Mouse (Mus musculus) embryonic fibroblast, embryonic 13.5 days (primary cell): ENCODE results near the gene Cstf3. TPM values are rescaled to one million over a fixed set of nuclear protein-coding genes. Genes with fewer than 3 reads are reported as not detected.

Experiments used
- H3K27ac ChIP-seq: 2 replicates; pipeline ENCODE4 v1.5.1; 2012; ENCODE audit warnings: low read length, control low read depth, inconsistent platforms; ENCODE audit not compliant: insufficient read depth
- H3K4me1 ChIP-seq: 2 replicates; pipeline ENCODE4 v1.6.1; 2011; ENCODE audit warnings: low read length; ENCODE audit not compliant: control insufficient read depth, insufficient read depth
- H3K4me3 ChIP-seq: 2 replicates; pipeline ENCODE4 v1.5.1; 2011; ENCODE audit warnings: mild to moderate bottlenecking, control low read depth, low read length; ENCODE audit not compliant: insufficient read depth
- CTCF ChIP-seq: IDR thresholded peaks from 2 replicates; pipeline ENCODE4 v1.5.1; 2011; ENCODE audit warnings: mild to moderate bottlenecking, control low read depth, low read length, moderate library complexity, borderline replicate concordance; ENCODE audit not compliant: insufficient read depth
- POLR2A ChIP-seq: IDR thresholded peaks from 2 replicates; pipeline ENCODE4 v1.6.1; 2011; ENCODE audit warnings: low read depth, mild to moderate bottlenecking, control low read depth, low read length, moderate library complexity
- polyA plus RNA-seq: library from polyadenylated mRNA; stranded (reverse); fragments of >200 nt; gene quantifications from 2 replicates; pipeline ENCODE4 v1.2.4, GENCODE M21; 2011; ENCODE audit warnings: low read depth; ENCODE audit not compliant: missing spikeins, insufficient read length

Gene Cstf3
- polyA plus RNA-seq, 1 experiment: 51.1 TPM

GRCm38 (mm10) chr2:104595063-104595462 is 4.7 kb downstream of the Cstf3 start:
- TF ChIP-seq CTCF: no peak
- no peak for TF ChIP-seq POLR2A

GRCm38 (mm10) chr2:104603431-104603830 is 13.1 kb downstream of the Cstf3 start:
- no peak overlapping the region; the same call in 1 of the 2 replicates for H3K27ac ChIP-seq
- no peaks in the 10 kb centered on the region; the same call in 1 of the 2 replicates for H3K4me1 ChIP-seq
- no peak for TF ChIP-seq CTCF
- no peak for TF ChIP-seq POLR2A
- no peak overlapping the region for H3K4me3 ChIP-seq

More at GRCm38 (mm10) chr2:104595063-104595462, 4.7 kb downstream of the Cstf3 start:
- H3K4me1 ChIP-seq: no peaks in the 10 kb centered on the region; the same call in 1 of the 2 replicates
- no peak overlapping the region for H3K4me3 ChIP-seq
- H3K27ac ChIP-seq: no peak overlapping the region

GRCm38 (mm10) chr2:104604718-104605117 is 14.4 kb downstream of the Cstf3 start:
- Histone ChIP-seq H3K27ac (no peak overlapping the region), H3K4me3 (no peak overlapping the region), H3K4me1 (no peaks in the 10 kb centered on the region; the same call in 1 of the 2 replicates)
- TF ChIP-seq CTCF (no peak), POLR2A (no peak)

- no peak for TF ChIP-seq POLR2A
- TF ChIP-seq CTCF: no peak
Measured at GRCm38 (mm10) chr2:104605560-104605959, 15.2 kb downstream of the Cstf3 start.

GRCm38 (mm10) chr2:104614786-104615185 is 24.5 kb downstream of the Cstf3 start:
- Histone ChIP-seq H3K27ac (no peak overlapping the region), H3K4me3 (no peak overlapping the region), H3K4me1 (no peaks in the 10 kb centered on the region)
- TF ChIP-seq CTCF (no peak), POLR2A (no peak)

More at GRCm38 (mm10) chr2:104605560-104605959, 15.2 kb downstream of the Cstf3 start:
- H3K4me3 ChIP-seq: no peak overlapping the region
- no peak overlapping the region for H3K27ac ChIP-seq
- no peaks in the 10 kb centered on the region; the same call in 1 of the 2 replicates for H3K4me1 ChIP-seq

- no peaks in the 10 kb centered on the region for H3K4me1 ChIP-seq
- TF ChIP-seq CTCF: no peak
- TF ChIP-seq POLR2A: no peak
- H3K4me3 ChIP-seq: no peak overlapping the region
Measured at GRCm38 (mm10) chr2:104615985-104616711, 25.8 kb downstream of the Cstf3 start.

GRCm38 (mm10) chr2:104658659-104659058 is 68.3 kb downstream of the Cstf3 start:
- no peak overlapping the region for H3K27ac ChIP-seq
- TF ChIP-seq CTCF (no peak), POLR2A (no peak)
- H3K4me1 ChIP-seq: no peaks in the 10 kb centered on the region

More at GRCm38 (mm10) chr2:104615985-104616711, 25.8 kb downstream of the Cstf3 start:
- no peak overlapping the region for H3K27ac ChIP-seq

GRCm38 (mm10) chr2:104663372-104664100 is 73.2 kb downstream of the Cstf3 start:
- H3K27ac ChIP-seq: no peak overlapping the region
- H3K4me1 ChIP-seq: no peaks in the 10 kb centered on the region
- TF ChIP-seq CTCF: no peak
- TF ChIP-seq POLR2A: no peak
- no peak overlapping the region for H3K4me3 ChIP-seq

More at GRCm38 (mm10) chr2:104658659-104659058, 68.3 kb downstream of the Cstf3 start:
- H3K4me3 ChIP-seq: no peak overlapping the region

GRCm38 (mm10) chr2:104669122-104669804 is 78.9 kb downstream of the Cstf3 start:
- no peak overlapping the region for H3K27ac ChIP-seq
- no peak overlapping the region for H3K4me3 ChIP-seq
- TF ChIP-seq POLR2A (no peak), CTCF (no peak)

More at GRCm38 (mm10) chr2:104669122-104669804, 78.9 kb downstream of the Cstf3 start:
- no peaks in the 10 kb centered on the region for H3K4me1 ChIP-seq
